Mouse (Mus musculus) forebrain, embryonic 12.5 days (tissue): ENCODE measurements at regions not wholly inside any gene's neighbourhood (a gene's known extent, or its start where the extent isn't known, plus 50 kb on each side); places are given as distances from the start of the nearest gene placed in this dataset.

Experiments
- ATAC-seq: fragments of 200-750 bp; cut with Nextera tagmentation; 2 replicates; pipeline ENCODE4 v1.8.0; 2017; ENCODE audit warnings: moderate TSS enrichment; ENCODE audit not compliant: low FRiP score
- H3K27ac ChIP-seq: fragments of 300-500 bp; sonication (generic); 2 replicates; pipeline ENCODE4 v1.5.1; 2016; ENCODE audit warnings: mild to moderate bottlenecking
- H3K27me3 ChIP-seq: fragments of 300-500 bp; sonication (generic); 2 replicates; pipeline ENCODE4 v1.6.1; 2016; ENCODE audit warnings: mild to moderate bottlenecking
- H3K36me3 ChIP-seq: fragments of 300-500 bp; sonication (generic); replicated peaks from 2 replicates; pipeline ENCODE4 v1.6.1; 2016; ENCODE audit warnings: mild to moderate bottlenecking
- H3K4me1 ChIP-seq: fragments of 300-500 bp; sonication (generic); 2 replicates; pipeline ENCODE4 v1.6.1; 2016
- H3K4me2 ChIP-seq: fragments of 300-500 bp; sonication (generic); 2 replicates; pipeline ENCODE4 v1.6.1; 2016; ENCODE audit warnings: mild to moderate bottlenecking, moderate library complexity
- H3K4me3 ChIP-seq: fragments of 300-500 bp; sonication (generic); replicated peaks from 2 replicates; pipeline ENCODE4 v1.5.1; 2016; ENCODE audit warnings: mild to moderate bottlenecking
- H3K9ac ChIP-seq: fragments of 300-500 bp; sonication (generic); 2 replicates; pipeline ENCODE4 v1.6.1; 2016; ENCODE audit warnings: mild to moderate bottlenecking
- H3K9me3 ChIP-seq: fragments of 300-500 bp; sonication (generic); 2 replicates; pipeline ENCODE4 v1.6.1; 2016
- WGBS: fragments of 180-500 bp; shearing (Covaris S2); methylation state at CpG from one replicate; pipeline ENCODE4 v1.1.7; 2016; 5-methylcytosine and 5-hydroxymethylcytosine counted together

GRCm38 (mm10) chr9:50124241-50124640 lies 220.5 kb downstream of the Rpl10-ps3 start:
- no peak overlapping the region for H3K9ac ChIP-seq
- ATAC-seq, result no peak
- H3K4me2 ChIP-seq, result no peak overlapping the region
- WGBS, result 24% methylated on average over 4 of the region's 4 CpGs
- H3K36me3 ChIP-seq, result no peaks in the 10 kb centered on the region
- H3K4me1 ChIP-seq, result peaks cover 9% of the 10 kb centered on the region
- H3K27me3 ChIP-seq, result no peaks in the 10 kb centered on the region
- no peak overlapping the region for H3K4me3 ChIP-seq
- no peaks in the 10 kb centered on the region for H3K9me3 ChIP-seq
- H3K27ac ChIP-seq, result no peak overlapping the region

DNA sequence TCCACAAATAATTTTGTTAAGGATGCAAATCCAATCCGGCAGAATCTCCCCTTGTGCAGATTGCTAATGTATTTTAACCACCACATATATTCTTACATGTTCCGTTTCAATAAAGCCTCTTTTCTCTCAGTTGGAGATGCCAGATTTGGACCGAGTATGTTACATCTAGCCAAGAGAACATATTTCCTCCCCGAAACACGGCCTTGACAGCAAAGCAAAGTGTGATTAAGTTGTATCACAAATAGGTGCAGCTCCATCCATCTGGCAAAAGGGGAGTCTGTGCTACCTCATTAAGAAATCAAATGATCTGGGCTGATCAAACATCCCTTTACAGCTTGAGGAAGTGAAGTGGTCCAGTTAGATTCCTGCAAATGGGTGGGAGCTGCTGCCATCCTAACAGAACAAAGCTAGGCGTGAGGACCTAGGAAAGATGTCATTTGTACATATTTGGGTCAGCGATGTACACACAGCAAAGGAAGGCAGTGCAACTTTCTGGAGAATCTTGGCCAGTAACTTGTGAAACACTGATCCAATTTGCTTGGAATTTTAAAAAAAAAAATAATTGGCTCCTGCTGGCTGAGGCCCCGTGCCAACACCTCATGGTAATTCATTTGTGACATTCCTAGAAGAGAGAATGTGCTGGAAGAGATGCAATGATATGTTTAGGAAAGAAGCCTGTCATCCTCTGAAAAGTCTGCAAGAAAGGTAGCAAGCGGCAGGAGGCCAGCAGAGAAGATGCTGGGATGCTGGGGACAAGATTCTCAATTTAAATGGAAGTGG lies 223.8 kb downstream of the Rpl10-ps3 start:
- H3K9me3 ChIP-seq, result no peaks in the 10 kb centered on the region
- H3K4me2 ChIP-seq, result no peak overlapping the region
- H3K27me3 ChIP-seq, result no peaks in the 10 kb centered on the region
- no peak overlapping the region for H3K9ac ChIP-seq
- no peak for ATAC-seq
- 84% methylated on average over 9 of the region's 9 CpGs for whole genome bisulfite sequencing
- H3K4me1 ChIP-seq, result peaks cover 9% of the 10 kb centered on the region
- H3K27ac ChIP-seq, result no peak overlapping the region
- H3K36me3 ChIP-seq, result no peaks in the 10 kb centered on the region
- H3K4me3 ChIP-seq, result no peak overlapping the region

DNA sequence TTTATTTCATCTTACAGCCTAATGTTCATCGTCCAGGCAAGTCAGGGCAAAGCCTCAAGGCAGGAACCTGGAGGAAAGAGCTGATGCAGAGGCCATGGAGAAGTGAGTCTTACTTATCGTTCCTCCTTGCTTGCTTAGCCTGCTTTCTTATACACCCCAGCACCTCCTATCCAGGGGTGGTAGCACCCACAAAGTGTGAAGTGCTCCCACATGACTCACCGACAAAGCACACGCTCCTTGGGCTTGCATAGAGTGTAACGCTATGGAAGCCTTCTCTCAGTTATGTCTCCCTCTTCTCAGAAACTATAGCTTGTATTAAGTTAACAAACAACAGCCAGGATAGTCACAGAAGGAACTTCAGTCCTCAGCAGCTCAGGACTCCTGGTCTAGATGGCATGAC lies 225.4 kb downstream of the Rpl10-ps3 start:
- Histone ChIP-seq H3K27ac (no peak overlapping the region), H3K9me3 (no peaks in the 10 kb centered on the region), H3K9ac (no peak overlapping the region), H3K4me1 (peaks cover 8% of the 10 kb centered on the region), H3K4me3 (no peak overlapping the region), H3K27me3 (no peaks in the 10 kb centered on the region), H3K4me2 (no peak overlapping the region), H3K36me3 (no peaks in the 10 kb centered on the region)
- ATAC-seq, result no peak
- WGBS, result 95% methylated on average over 5 of the region's 5 CpGs

- Histone ChIP-seq H3K4me1 (no peaks in the 10 kb centered on the region), H3K9me3 (no peaks in the 10 kb centered on the region), H3K4me3 (no peak overlapping the region), H3K9ac (no peak overlapping the region), H3K27me3 (no peaks in the 10 kb centered on the region), H3K27ac (no peak overlapping the region), H3K36me3 (no peaks in the 10 kb centered on the region), H3K4me2 (no peak overlapping the region)
- 76% methylated on average over 6 of the region's 6 CpGs for WGBS
- no peak for ATAC-seq
Observed at GRCm38 (mm10) chr9:50118578-50118977, 226.2 kb downstream of the Rpl10-ps3 start.

GRCm38 (mm10) chr9:50106551-50106950 lies 238.2 kb downstream of the Rpl10-ps3 start:
- H3K4me3 ChIP-seq, result no peak overlapping the region
- ATAC-seq, result no peak
- no peak overlapping the region for H3K4me2 ChIP-seq
- H3K9me3 ChIP-seq, result no peaks in the 10 kb centered on the region
- no peaks in the 10 kb centered on the region for H3K36me3 ChIP-seq
- no peak overlapping the region for H3K27ac ChIP-seq
- peaks cover 19% of the 10 kb centered on the region for H3K4me1 ChIP-seq
- no peak overlapping the region for H3K9ac ChIP-seq
- no peaks in the 10 kb centered on the region for H3K27me3 ChIP-seq
- WGBS, result 28% methylated on average over 4 of the region's 4 CpGs

DNA sequence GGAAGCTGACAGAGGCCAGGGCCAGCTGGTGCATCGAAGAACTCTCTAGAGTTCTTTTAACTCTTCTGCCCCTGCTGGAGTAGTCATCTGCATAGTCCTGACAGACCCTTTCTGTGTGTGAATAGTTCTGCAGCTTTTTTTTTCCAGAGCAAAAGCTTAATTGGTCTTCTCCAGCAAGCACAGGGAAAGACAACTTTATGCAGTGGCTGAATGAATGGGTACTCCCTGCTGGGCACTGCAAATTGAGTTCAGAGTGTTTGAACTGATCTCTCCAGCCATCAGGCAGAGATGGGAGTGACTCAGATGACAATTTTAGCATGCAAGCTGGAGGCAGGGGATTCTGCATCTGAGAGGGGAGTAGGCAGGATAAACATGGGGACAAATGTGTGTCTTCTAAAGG lies 242.0 kb downstream of the Rpl10-ps3 start:
- no peak overlapping the region for H3K9ac ChIP-seq
- no peak for ATAC-seq
- peaks cover 19% of the 10 kb centered on the region for H3K4me1 ChIP-seq
- no peak overlapping the region for H3K27ac ChIP-seq
- H3K4me3 ChIP-seq, result no peak overlapping the region
- no peaks in the 10 kb centered on the region for H3K9me3 ChIP-seq
- H3K27me3 ChIP-seq, result no peaks in the 10 kb centered on the region
- WGBS, result 5% methylated on average over 1 of the region's 1 CpGs
- no peak overlapping the region for H3K4me2 ChIP-seq
- no peaks in the 10 kb centered on the region for H3K36me3 ChIP-seq

GRCm38 (mm10) chr9:50101061-50101460 lies 243.7 kb downstream of the Rpl10-ps3 start:
- H3K27me3 ChIP-seq, result no peaks in the 10 kb centered on the region
- no peaks in the 10 kb centered on the region for H3K36me3 ChIP-seq
- H3K27ac ChIP-seq, result no peak overlapping the region
- H3K4me1 ChIP-seq, result peaks cover 7% of the 10 kb centered on the region
- 100% methylated on average over 1 of the region's 1 CpGs for WGBS
- no peak for ATAC-seq
- no peak overlapping the region for H3K4me2 ChIP-seq
- H3K4me3 ChIP-seq, result no peak overlapping the region
- no peak overlapping the region for H3K9ac ChIP-seq
- H3K9me3 ChIP-seq, result no peaks in the 10 kb centered on the region

- Histone ChIP-seq H3K9ac (no peak overlapping the region), H3K4me2 (no peak overlapping the region), H3K4me1 (no peaks in the 10 kb centered on the region), H3K4me3 (no peak overlapping the region), H3K9me3 (no peaks in the 10 kb centered on the region), H3K27me3 (no peaks in the 10 kb centered on the region), H3K36me3 (no peaks in the 10 kb centered on the region), H3K27ac (no peak overlapping the region)
- 78% methylated on average over 8 of the region's 8 CpGs for WGBS
- ATAC-seq, result no peak
Observed at GRCm38 (mm10) chr9:50090968-50091367, 253.8 kb downstream of the Rpl10-ps3 start.

DNA sequence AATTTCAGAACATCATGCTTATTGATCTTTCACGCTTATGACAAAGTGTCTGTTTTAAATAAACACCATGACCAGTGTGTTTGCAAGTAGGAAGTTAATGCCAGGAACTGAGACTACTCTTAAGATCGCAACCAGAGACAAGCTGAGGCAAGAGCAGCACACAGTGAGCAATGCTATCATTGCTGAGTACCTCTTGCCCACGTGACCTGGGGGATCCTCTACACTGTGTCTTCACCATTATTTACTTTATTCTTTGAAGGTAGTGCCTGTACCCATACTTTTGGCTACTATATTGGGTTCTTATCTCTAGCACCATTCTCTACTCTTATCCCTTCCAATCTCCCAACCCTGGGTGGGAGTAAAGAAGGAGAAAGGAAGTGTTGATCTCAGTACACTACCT lies 254.9 kb downstream of the Rpl10-ps3 start:
- H3K27me3 ChIP-seq, result no peaks in the 10 kb centered on the region
- no peak overlapping the region for H3K4me2 ChIP-seq
- 82% methylated on average over 3 of the region's 3 CpGs for WGBS
- no peak overlapping the region for H3K4me3 ChIP-seq
- H3K9me3 ChIP-seq, result no peaks in the 10 kb centered on the region
- no peaks in the 10 kb centered on the region for H3K36me3 ChIP-seq
- H3K9ac ChIP-seq, result no peak overlapping the region
- H3K27ac ChIP-seq, result no peak overlapping the region
- ATAC-seq, result no peak
- no peaks in the 10 kb centered on the region for H3K4me1 ChIP-seq

DNA sequence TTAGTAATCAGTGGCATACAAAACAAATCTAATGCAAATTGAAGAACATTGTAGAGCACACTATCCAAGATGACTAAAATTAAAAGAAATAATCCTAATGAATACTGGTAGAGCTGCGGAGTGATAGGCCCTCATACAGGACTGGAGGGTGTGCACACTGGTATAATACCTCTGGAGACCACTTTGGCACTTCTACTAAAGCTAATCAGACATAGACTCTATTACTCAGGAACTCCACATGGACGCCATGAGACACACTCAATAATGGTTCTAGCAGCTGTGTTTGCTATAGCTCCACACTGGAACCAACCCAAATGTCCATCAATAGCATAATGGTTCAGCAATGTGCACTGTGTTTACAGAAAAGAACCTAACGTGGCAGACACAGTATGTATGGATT lies 264.6 kb downstream of the Rpl10-ps3 start:
- no peaks in the 10 kb centered on the region for H3K9me3 ChIP-seq
- 82% methylated on average over 3 of the region's 3 CpGs for WGBS
- no peak overlapping the region for H3K27ac ChIP-seq
- no peaks in the 10 kb centered on the region for H3K36me3 ChIP-seq
- no peak overlapping the region for H3K4me3 ChIP-seq
- ATAC-seq, result no peak
- H3K27me3 ChIP-seq, result no peaks in the 10 kb centered on the region
- no peak overlapping the region for H3K4me2 ChIP-seq
- no peak overlapping the region for H3K9ac ChIP-seq
- no peaks in the 10 kb centered on the region for H3K4me1 ChIP-seq

- Histone ChIP-seq H3K9me3 (no peaks in the 10 kb centered on the region), H3K4me1 (no peaks in the 10 kb centered on the region), H3K27me3 (no peaks in the 10 kb centered on the region), H3K36me3 (no peaks in the 10 kb centered on the region), H3K4me3 (no peak overlapping the region), H3K9ac (no peak overlapping the region), H3K27ac (no peak overlapping the region), H3K4me2 (no peak overlapping the region)
- WGBS, result 67% methylated on average over 2 of the region's 2 CpGs
- no peak for ATAC-seq
Observed at GRCm38 (mm10) chr9:50068576-50068975, 269.9 kb upstream of the Ncam1 start.

DNA sequence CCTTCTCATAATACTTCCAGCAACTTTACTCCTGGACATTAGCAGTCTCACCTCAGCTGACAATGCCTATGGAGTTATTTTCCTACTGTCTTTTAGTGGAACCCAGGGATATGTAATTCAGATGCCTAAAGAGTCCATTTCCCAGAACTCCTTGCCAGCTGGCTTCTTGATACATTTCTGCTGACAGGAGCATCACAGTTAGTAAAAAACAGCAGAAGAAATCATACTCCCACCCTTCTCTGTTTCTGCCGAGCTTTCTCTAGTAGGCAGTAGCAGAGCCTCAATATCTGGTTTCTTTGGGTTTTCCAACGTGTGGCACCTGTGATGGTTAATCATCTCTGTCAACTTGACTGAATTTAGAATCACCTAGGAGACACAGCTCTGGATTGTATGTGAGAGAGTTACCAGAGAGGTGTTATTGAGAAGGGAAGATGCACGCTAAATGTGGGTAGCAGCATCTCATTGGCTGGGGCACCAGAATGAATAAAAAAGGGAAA lies 269.1 kb upstream of the Ncam1 start:
- no peaks in the 10 kb centered on the region for H3K27me3 ChIP-seq
- H3K4me3 ChIP-seq, result no peak overlapping the region
- no peaks in the 10 kb centered on the region for H3K9me3 ChIP-seq
- ATAC-seq, result no peak
- no peaks in the 10 kb centered on the region for H3K4me1 ChIP-seq
- no peaks in the 10 kb centered on the region for H3K36me3 ChIP-seq
- H3K27ac ChIP-seq, result no peak overlapping the region
- no peak overlapping the region for H3K9ac ChIP-seq
- no peak overlapping the region for H3K4me2 ChIP-seq
- 87% methylated on average over 3 of the region's 3 CpGs for WGBS

DNA sequence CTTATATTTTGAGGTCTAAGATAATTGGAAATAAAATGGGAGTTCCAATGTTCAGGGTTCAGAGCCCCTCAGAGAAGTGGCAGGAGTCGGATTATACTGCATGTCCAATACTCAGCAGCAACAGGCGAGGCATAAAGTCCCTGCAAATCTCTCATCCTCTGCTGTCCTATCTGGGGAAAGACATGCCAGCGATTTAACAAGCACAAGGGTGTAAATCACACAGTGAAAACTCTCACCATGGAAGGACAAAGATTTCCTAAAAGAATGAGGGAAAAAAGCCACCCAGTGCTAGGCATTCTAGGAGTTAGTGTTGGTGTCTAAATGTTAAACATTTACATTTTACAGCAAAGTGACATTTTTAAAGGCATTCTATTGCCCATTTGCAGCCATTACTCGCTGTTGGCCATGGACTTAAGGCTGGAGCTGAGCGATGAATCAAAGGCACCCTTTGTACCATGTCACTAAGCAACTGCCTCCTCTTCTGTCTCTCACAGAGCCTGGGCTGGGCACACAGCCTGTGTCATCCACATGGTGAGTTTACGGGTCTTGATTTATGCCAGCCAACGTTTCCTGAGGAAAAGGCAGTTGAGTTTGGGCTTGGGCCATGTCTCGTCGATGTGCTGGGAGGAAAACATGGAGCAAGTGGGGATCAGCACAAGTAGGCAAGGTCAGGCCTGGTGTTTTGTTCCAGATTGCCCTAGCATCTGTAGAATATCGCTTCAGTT lies 265.9 kb upstream of the Ncam1 start:
- H3K4me1 ChIP-seq, result no peaks in the 10 kb centered on the region
- no peak overlapping the region for H3K27ac ChIP-seq
- H3K27me3 ChIP-seq, result no peaks in the 10 kb centered on the region
- H3K36me3 ChIP-seq, result no peaks in the 10 kb centered on the region
- no peaks in the 10 kb centered on the region for H3K9me3 ChIP-seq
- ATAC-seq, result no peak
- no peak overlapping the region for H3K4me3 ChIP-seq
- WGBS, result 90% methylated on average over 10 of the region's 10 CpGs
- no peak overlapping the region for H3K9ac ChIP-seq
- H3K4me2 ChIP-seq, result no peak overlapping the region
